Mouse (Mus musculus): ENCODE data around the gene Col15a1. TPM values are rescaled to one million over a fixed set of nuclear protein-coding genes. Genes with fewer than 3 reads are reported as not detected.

Gene Col15a1
- polyA plus RNA-seq, 1 experiment, result 0.18 TPM

GRCm38 (mm10) chr4:47236104-47236503 lies 28.1 kb downstream of the Col15a1 start:
- TF ChIP-seq SRF (IDR thresholded peaks at IDR 0.05; ENCODE audit: control insufficient read depth, insufficient read length, low read depth), result no peak
- TF ChIP-seq CEBPB (IDR thresholded peaks at IDR 0.05; ENCODE audit: insufficient read depth, poor library complexity, severe bottlenecking), result no peak
- TF ChIP-seq E2F4 (IDR thresholded peaks at IDR 0.05; ENCODE audit: insufficient read depth), result no peak
- no peak for TF ChIP-seq POLR2A (IDR thresholded peaks at IDR 0.05; ENCODE audit: insufficient read length, low read depth)
- TF ChIP-seq MYOG (IDR thresholded peaks at IDR 0.05; ENCODE audit: control insufficient read depth in 1 of 3, insufficient read depth in 1 of 3, insufficient read length in 2 of 3, low read depth in 2 of 3), result no peak
- no peak for TF ChIP-seq TCF3 (IDR thresholded peaks at IDR 0.05; ENCODE audit: insufficient read length, low read depth)
- no peak for TF ChIP-seq MYOD1 (IDR thresholded peaks at IDR 0.05; ENCODE audit: control insufficient read depth in 1 of 3, insufficient read length in 2 of 3, low read depth in 2 of 3)
- no peak for TF ChIP-seq USF1 (IDR thresholded peaks at IDR 0.05; ENCODE audit: low read depth)
- TF ChIP-seq REST (IDR thresholded peaks at IDR 0.05; ENCODE audit: insufficient read depth, insufficient read length), result no peak
- Histone ChIP-seq H3K4me2 (ENCODE audit: low read depth) (no peak overlapping the region), H3K79me2 (ENCODE audit: control insufficient read depth, insufficient read depth) (no peaks in the 10 kb centered on the region), H3K27me3 (ENCODE audit: control insufficient read depth, insufficient read depth, insufficient read length) (peaks cover 14% of the 10 kb centered on the region), H3K36me3 (ENCODE audit: control insufficient read depth, insufficient read depth) (no peaks in the 10 kb centered on the region), H3K4me3 (no peak overlapping the region), H3ac (ENCODE audit: control insufficient read depth, insufficient read length) (no peak overlapping the region)

GRCm38 (mm10) chr4:47237220-47237619 lies 29.3 kb downstream of the Col15a1 start:
- Histone ChIP-seq H3K36me3 (ENCODE audit: control insufficient read depth, insufficient read depth) (no peaks in the 10 kb centered on the region), H3K27me3 (ENCODE audit: control insufficient read depth, insufficient read depth, insufficient read length) (peaks cover 14% of the 10 kb centered on the region), H3K79me2 (ENCODE audit: control insufficient read depth, insufficient read depth) (no peaks in the 10 kb centered on the region), H3ac (ENCODE audit: control insufficient read depth, insufficient read length) (no peak overlapping the region), H3K4me2 (ENCODE audit: low read depth) (no peak overlapping the region), H3K4me3 (no peak overlapping the region)
- TF ChIP-seq POLR2AphosphoS2 (IDR thresholded peaks at IDR 0.05; ENCODE audit: insufficient read length, low read depth), result no peak

DNA sequence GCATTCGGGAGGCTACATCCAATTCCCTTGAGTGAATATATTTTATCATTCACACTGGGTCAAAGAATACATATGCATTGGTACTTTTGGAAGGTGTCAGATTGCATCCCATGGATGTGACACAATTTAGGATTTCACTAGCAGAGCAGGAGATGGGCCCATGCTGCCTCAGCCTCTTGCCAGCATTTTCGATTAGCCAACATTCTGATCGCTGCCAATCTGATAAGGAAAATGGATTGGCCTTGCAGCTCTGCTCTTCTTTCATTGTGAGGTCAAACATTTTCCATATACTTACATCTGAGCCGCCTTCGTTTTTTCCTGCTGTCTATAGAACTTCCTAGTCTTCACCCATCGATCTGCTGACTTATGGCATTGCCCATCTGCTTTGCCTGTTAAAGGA lies 31.2 kb downstream of the Col15a1 start:
- Histone ChIP-seq H3K36me3 (ENCODE audit: control insufficient read depth, insufficient read depth) (no peaks in the 10 kb centered on the region), H3K4me2 (ENCODE audit: low read depth) (no peak overlapping the region), H3ac (ENCODE audit: control insufficient read depth, insufficient read length) (no peak overlapping the region), H3K27me3 (ENCODE audit: control insufficient read depth, insufficient read depth, insufficient read length) (peaks cover 28% of the 10 kb centered on the region), H3K4me3 (no peak overlapping the region), H3K79me2 (ENCODE audit: control insufficient read depth, insufficient read depth) (no peaks in the 10 kb centered on the region)
- TF ChIP-seq MYOD1 (IDR thresholded peaks at IDR 0.05; ENCODE audit: control insufficient read depth in 1 of 3, insufficient read length in 2 of 3, low read depth in 2 of 3), result no peak
- no peak for TF ChIP-seq REST (IDR thresholded peaks at IDR 0.05; ENCODE audit: insufficient read depth, insufficient read length)
- no peak for TF ChIP-seq E2F4 (IDR thresholded peaks at IDR 0.05; ENCODE audit: insufficient read depth)
- TF ChIP-seq SRF (IDR thresholded peaks at IDR 0.05; ENCODE audit: control insufficient read depth, insufficient read length, low read depth), result no peak
- no peak for TF ChIP-seq POLR2A (IDR thresholded peaks at IDR 0.05; ENCODE audit: insufficient read length, low read depth)
- TF ChIP-seq TCF12 (IDR thresholded peaks at IDR 0.05; ENCODE audit: insufficient read depth, poor library complexity, severe bottlenecking), result no peak
- TF ChIP-seq MAX (IDR thresholded peaks at IDR 0.05; ENCODE audit: low read depth), result no peak
- no peak for TF ChIP-seq MYOG (IDR thresholded peaks at IDR 0.05; ENCODE audit: control insufficient read depth in 1 of 3, insufficient read depth in 1 of 3, insufficient read length in 2 of 3, low read depth in 2 of 3)
- no peak for TF ChIP-seq POLR2AphosphoS2 (IDR thresholded peaks at IDR 0.05; ENCODE audit: insufficient read length, low read depth)
- no peak for TF ChIP-seq CEBPB (IDR thresholded peaks at IDR 0.05; ENCODE audit: insufficient read depth, poor library complexity, severe bottlenecking)
- no peak for TF ChIP-seq USF1 (IDR thresholded peaks at IDR 0.05; ENCODE audit: low read depth)
- TF ChIP-seq TCF3 (IDR thresholded peaks at IDR 0.05; ENCODE audit: insufficient read length, low read depth), result no peak

GRCm38 (mm10) chr4:47240901-47241300 lies 32.9 kb downstream of the Col15a1 start:
- H3K36me3 ChIP-seq (ENCODE audit: control insufficient read depth, insufficient read depth), result no peaks in the 10 kb centered on the region
- TF ChIP-seq TCF12 (IDR thresholded peaks at IDR 0.05; ENCODE audit: insufficient read depth, poor library complexity, severe bottlenecking) (no peak), SRF (IDR thresholded peaks at IDR 0.05; ENCODE audit: control insufficient read depth, insufficient read length, low read depth) (no peak), POLR2AphosphoS2 (IDR thresholded peaks at IDR 0.05; ENCODE audit: insufficient read length, low read depth) (no peak), E2F4 (IDR thresholded peaks at IDR 0.05; ENCODE audit: insufficient read depth) (no peak), USF1 (IDR thresholded peaks at IDR 0.05; ENCODE audit: low read depth) (no peak), POLR2A (IDR thresholded peaks at IDR 0.05; ENCODE audit: insufficient read length, low read depth) (no peak), TCF3 (IDR thresholded peaks at IDR 0.05; ENCODE audit: insufficient read length, low read depth) (no peak), CEBPB (IDR thresholded peaks at IDR 0.05; ENCODE audit: insufficient read depth, poor library complexity, severe bottlenecking) (no peak), MAX (IDR thresholded peaks at IDR 0.05; ENCODE audit: low read depth) (no peak), MYOD1 (IDR thresholded peaks at IDR 0.05; ENCODE audit: control insufficient read depth in 1 of 3, insufficient read length in 2 of 3, low read depth in 2 of 3) (no peak), MYOG (IDR thresholded peaks at IDR 0.05; ENCODE audit: control insufficient read depth in 1 of 3, insufficient read depth in 1 of 3, insufficient read length in 2 of 3, low read depth in 2 of 3) (no peak), REST (IDR thresholded peaks at IDR 0.05; ENCODE audit: insufficient read depth, insufficient read length) (no peak)
- no peaks in the 10 kb centered on the region for H3K79me2 ChIP-seq (ENCODE audit: control insufficient read depth, insufficient read depth)
- no peak overlapping the region for H3ac ChIP-seq (ENCODE audit: control insufficient read depth, insufficient read length)
- peaks cover 30% of the 10 kb centered on the region for H3K27me3 ChIP-seq (ENCODE audit: control insufficient read depth, insufficient read depth, insufficient read length)
- H3K4me2 ChIP-seq (ENCODE audit: low read depth), result no peak overlapping the region
- no peak overlapping the region for H3K4me3 ChIP-seq

- Histone ChIP-seq H3K4me2 (ENCODE audit: low read depth) (no peak overlapping the region), H3K4me3 (no peak overlapping the region), H3K79me2 (ENCODE audit: control insufficient read depth, insufficient read depth) (no peaks in the 10 kb centered on the region), H3K36me3 (ENCODE audit: control insufficient read depth, insufficient read depth) (no peaks in the 10 kb centered on the region), H3K27me3 (ENCODE audit: control insufficient read depth, insufficient read depth, insufficient read length) (peaks cover 30% of the 10 kb centered on the region), H3ac (ENCODE audit: control insufficient read depth, insufficient read length) (no peak overlapping the region)
- TF ChIP-seq SRF (IDR thresholded peaks at IDR 0.05; ENCODE audit: control insufficient read depth, insufficient read length, low read depth) (no peak), TCF12 (IDR thresholded peaks at IDR 0.05; ENCODE audit: insufficient read depth, poor library complexity, severe bottlenecking) (no peak), POLR2AphosphoS2 (IDR thresholded peaks at IDR 0.05; ENCODE audit: insufficient read length, low read depth) (no peak), MAX (IDR thresholded peaks at IDR 0.05; ENCODE audit: low read depth) (no peak), REST (IDR thresholded peaks at IDR 0.05; ENCODE audit: insufficient read depth, insufficient read length) (no peak), TCF3 (IDR thresholded peaks at IDR 0.05; ENCODE audit: insufficient read length, low read depth) (no peak), POLR2A (IDR thresholded peaks at IDR 0.05; ENCODE audit: insufficient read length, low read depth) (no peak), USF1 (IDR thresholded peaks at IDR 0.05; ENCODE audit: low read depth) (no peak), E2F4 (IDR thresholded peaks at IDR 0.05; ENCODE audit: insufficient read depth) (no peak), CEBPB (IDR thresholded peaks at IDR 0.05; ENCODE audit: insufficient read depth, poor library complexity, severe bottlenecking) (no peak), MYOG (IDR thresholded peaks at IDR 0.05; ENCODE audit: control insufficient read depth in 1 of 3, insufficient read depth in 1 of 3, insufficient read length in 2 of 3, low read depth in 2 of 3) (no peak), MYOD1 (IDR thresholded peaks at IDR 0.05; ENCODE audit: control insufficient read depth in 1 of 3, insufficient read length in 2 of 3, low read depth in 2 of 3) (no peak)
Measured at GRCm38 (mm10) chr4:47242127-47242526, 34.2 kb downstream of the Col15a1 start.

Measured in myocyte (in vitro differentiated cells).